Mouse (Mus musculus): ENCODE measurements around the gene Nags. TPM values are rescaled to one million over a fixed set of nuclear protein-coding genes. Genes with fewer than 3 reads are reported as not detected.
"Not testable (repeated sequence)": the region's sequence is repeated elsewhere in the genome, so short reads cannot be mapped to it uniquely, and the experiment has no call there.

Gene Nags
- polyA plus RNA-seq, 1 experiment from 2014 or later, result not detected

- Histone ChIP-seq H3K4me2 (replicated peaks; ENCODE audit: low read depth, low read length) (peak overlapping the region; percentile 38), H3K4me1 (ENCODE audit: control insufficient read depth, insufficient read depth, low read length) (peaks cover 14% of the 10 kb centered on the region; the same call in 1 of the 2 replicates), H3K9me3 (ENCODE audit: control insufficient read depth, low read depth, low read length) (no peaks in the 10 kb centered on the region), H3K4me3 (ENCODE audit: low read depth, low read length) (peak overlapping the region; percentile 28), H3K27ac (ENCODE audit: low read length) (no peak overlapping the region), H3K27me3 (ENCODE audit: control insufficient read depth, insufficient read depth, low read length) (peaks cover 42% of the 10 kb centered on the region), H3K9ac (replicated peaks; ENCODE audit: low read depth, low read length) (no peak overlapping the region), H3K36me3 (ENCODE audit: control insufficient read depth, insufficient read depth, low read length) (no peaks in the 10 kb centered on the region)
- WGBS, result 23% methylated on average over 13 of the region's 13 CpGs
- ATAC-seq (ENCODE audit: insufficient number of reproducible peaks, insufficient read depth, low FRiP score, low read depth), result no peak; the same call in 1 of the 2 replicates
Measured at GRCm38 (mm10) chr11:102144957-102145470, 299 bp upstream of the Nags start.

- Histone ChIP-seq H3K9me3 (ENCODE audit: control insufficient read depth, low read depth, low read length) (no peaks in the 10 kb centered on the region), H3K9ac (replicated peaks; ENCODE audit: low read depth, low read length) (no peak overlapping the region), H3K4me3 (ENCODE audit: low read depth, low read length) (peak overlapping the region; percentile 28), H3K36me3 (ENCODE audit: control insufficient read depth, insufficient read depth, low read length) (no peaks in the 10 kb centered on the region), H3K4me2 (replicated peaks; ENCODE audit: low read depth, low read length) (0 out of 2 replicates have a peak overlapping the region, but pooled peaks have one; percentile 38), H3K27me3 (ENCODE audit: control insufficient read depth, insufficient read depth, low read length) (peaks cover 42% of the 10 kb centered on the region), H3K27ac (ENCODE audit: low read length) (no peak overlapping the region), H3K4me1 (ENCODE audit: control insufficient read depth, insufficient read depth, low read length) (peaks cover 14% of the 10 kb centered on the region; the same call in 1 of the 2 replicates)
- 8% methylated on average over 16 of the region's 16 CpGs for WGBS
- ATAC-seq (ENCODE audit: insufficient number of reproducible peaks, insufficient read depth, low FRiP score, low read depth), result no peak
Measured at GRCm38 (mm10) chr11:102146005-102146404, 692 bp downstream of the Nags start.

- no peak overlapping the region for H3K27ac ChIP-seq (ENCODE audit: low read length)
- no peaks in the 10 kb centered on the region for H3K36me3 ChIP-seq (ENCODE audit: control insufficient read depth, insufficient read depth, low read length)
- 7% methylated on average over 17 of the region's 17 CpGs for WGBS
- H3K4me1 ChIP-seq (ENCODE audit: control insufficient read depth, insufficient read depth, low read length), result peaks cover 14% of the 10 kb centered on the region; the same call in 1 of the 2 replicates
- H3K4me3 ChIP-seq (ENCODE audit: low read depth, low read length), result peak overlapping the region; percentile 28; the same call in 1 of the 2 replicates
- H3K27me3 ChIP-seq (ENCODE audit: control insufficient read depth, insufficient read depth, low read length), result peaks cover 42% of the 10 kb centered on the region
- H3K9me3 ChIP-seq (ENCODE audit: control insufficient read depth, low read depth, low read length), result no peaks in the 10 kb centered on the region
- H3K4me2 ChIP-seq (replicated peaks; ENCODE audit: low read depth, low read length), result no peak overlapping the region
- H3K9ac ChIP-seq (replicated peaks; ENCODE audit: low read depth, low read length), result no peak overlapping the region
- no peak for ATAC-seq (ENCODE audit: insufficient number of reproducible peaks, insufficient read depth, low FRiP score, low read depth)
Measured at GRCm38 (mm10) chr11:102146531-102146930, 1.2 kb downstream of the Nags start.

- peaks cover 14% of the 10 kb centered on the region; the same call in 1 of the 2 replicates for H3K4me1 ChIP-seq (ENCODE audit: control insufficient read depth, insufficient read depth, low read length)
- peaks cover 42% of the 10 kb centered on the region for H3K27me3 ChIP-seq (ENCODE audit: control insufficient read depth, insufficient read depth, low read length)
- H3K4me3 ChIP-seq (ENCODE audit: low read depth, low read length), result no peak overlapping the region
- H3K9ac ChIP-seq (replicated peaks; ENCODE audit: low read depth, low read length), result no peak overlapping the region
- no peak overlapping the region for H3K27ac ChIP-seq (ENCODE audit: low read length)
- H3K9me3 ChIP-seq (ENCODE audit: control insufficient read depth, low read depth, low read length), result no peaks in the 10 kb centered on the region
- no peak overlapping the region; the same call in 1 of the 2 replicates for H3K4me2 ChIP-seq (replicated peaks; ENCODE audit: low read depth, low read length)
- no peaks in the 10 kb centered on the region; the same call in 1 of the 2 replicates for H3K36me3 ChIP-seq (ENCODE audit: control insufficient read depth, insufficient read depth, low read length)
- 12% methylated on average over 34 of the region's 34 CpGs for WGBS
- ATAC-seq (ENCODE audit: insufficient number of reproducible peaks, insufficient read depth, low FRiP score, low read depth), result no peak
Measured at GRCm38 (mm10) chr11:102147213-102147989, 2.1 kb downstream of the Nags start.

GRCm38 (mm10) chr11:102156039-102156785 lies 10.9 kb downstream of the Nags start, which contains the start of gene Tmem101:
Gene Tmem101, minus strand, starts transcription at chr11:102156404.
- WGBS, result under 1% methylated on average over 37 of the region's 37 CpGs
- peaks cover 9% of the 10 kb centered on the region; the same call in 1 of the 2 replicates for H3K36me3 ChIP-seq (ENCODE audit: control insufficient read depth, insufficient read depth, low read length)
- ATAC-seq (ENCODE audit: insufficient number of reproducible peaks, insufficient read depth, low FRiP score, low read depth), result peak; percentile 76; the same call in 1 of the 2 replicates
- H3K9ac ChIP-seq (replicated peaks; ENCODE audit: low read depth, low read length), result peak within 1 kb of the TSS; percentile 53
- H3K4me1 ChIP-seq (ENCODE audit: control insufficient read depth, insufficient read depth, low read length), result peaks cover 6% of the 10 kb centered on the region
- H3K9me3 ChIP-seq (ENCODE audit: control insufficient read depth, low read depth, low read length), result no peaks in the 10 kb centered on the region
- H3K27ac ChIP-seq (ENCODE audit: low read length), result peak within 1 kb of the TSS; percentile 40; the same call in 1 of the 2 replicates
- peak within 1 kb of the TSS; percentile 92 for H3K4me2 ChIP-seq (replicated peaks; ENCODE audit: low read depth, low read length)
- H3K27me3 ChIP-seq (ENCODE audit: control insufficient read depth, insufficient read depth, low read length), result no peaks in the 10 kb centered on the region
- H3K4me3 ChIP-seq (ENCODE audit: low read depth, low read length), result peak within 1 kb of the TSS; percentile 60

GRCm38 (mm10) chr11:102156786-102157089 lies 11.4 kb downstream of the Nags start:
- Histone ChIP-seq H3K27ac (ENCODE audit: low read length) (no peak overlapping the region), H3K4me1 (ENCODE audit: control insufficient read depth, insufficient read depth, low read length) (peaks cover 6% of the 10 kb centered on the region), H3K27me3 (ENCODE audit: control insufficient read depth, insufficient read depth, low read length) (no peaks in the 10 kb centered on the region), H3K4me3 (ENCODE audit: low read depth, low read length) (peak overlapping the region; percentile 60; the same call in 1 of the 2 replicates), H3K36me3 (ENCODE audit: control insufficient read depth, insufficient read depth, low read length) (peaks cover 14% of the 10 kb centered on the region; the same call in 1 of the 2 replicates), H3K9me3 (ENCODE audit: control insufficient read depth, low read depth, low read length) (no peaks in the 10 kb centered on the region), H3K9ac (replicated peaks; ENCODE audit: low read depth, low read length) (no peak overlapping the region), H3K4me2 (replicated peaks; ENCODE audit: low read depth, low read length) (peak overlapping the region; percentile 92; the same call in 1 of the 2 replicates)
- ATAC-seq (ENCODE audit: insufficient number of reproducible peaks, insufficient read depth, low FRiP score, low read depth), result no peak
- WGBS, result 9% methylated on average over 1 of the region's 1 CpGs

- H3K4me2 ChIP-seq (replicated peaks; ENCODE audit: low read depth, low read length); H3K27ac ChIP-seq (ENCODE audit: low read length); H3K9me3 ChIP-seq (ENCODE audit: control insufficient read depth, low read depth, low read length); H3K27me3 ChIP-seq (ENCODE audit: control insufficient read depth, insufficient read depth, low read length); H3K4me3 ChIP-seq (ENCODE audit: low read depth, low read length); H3K4me1 ChIP-seq (ENCODE audit: control insufficient read depth, insufficient read depth, low read length); ATAC-seq (ENCODE audit: insufficient number of reproducible peaks, insufficient read depth, low FRiP score, low read depth); H3K9ac ChIP-seq (replicated peaks; ENCODE audit: low read depth, low read length): not testable (repeated sequence)
- WGBS, result 73% methylated on average over 2 of the region's 2 CpGs
- H3K36me3 ChIP-seq (ENCODE audit: control insufficient read depth, insufficient read depth, low read length), result peaks cover 19% of the 10 kb centered on the region
Measured at GRCm38 (mm10) chr11:102158024-102158423, 12.7 kb downstream of the Nags start.

- Histone ChIP-seq H3K27me3 (ENCODE audit: control insufficient read depth, insufficient read depth, low read length) (no peaks in the 10 kb centered on the region), H3K4me3 (ENCODE audit: low read depth, low read length) (no peak overlapping the region), H3K9me3 (ENCODE audit: control insufficient read depth, low read depth, low read length) (no peaks in the 10 kb centered on the region), H3K9ac (replicated peaks; ENCODE audit: low read depth, low read length) (no peak overlapping the region), H3K36me3 (ENCODE audit: control insufficient read depth, insufficient read depth, low read length) (peaks cover 27% of the 10 kb centered on the region), H3K27ac (ENCODE audit: low read length) (no peak overlapping the region), H3K4me2 (replicated peaks; ENCODE audit: low read depth, low read length) (no peak overlapping the region), H3K4me1 (ENCODE audit: control insufficient read depth, insufficient read depth, low read length) (peaks cover 6% of the 10 kb centered on the region)
- ATAC-seq (ENCODE audit: insufficient number of reproducible peaks, insufficient read depth, low FRiP score, low read depth), result no peak
- 67% methylated on average over 5 of the region's 5 CpGs for WGBS
Measured at GRCm38 (mm10) chr11:102159781-102160180, 14.5 kb downstream of the Nags start.
